Mouse (Mus musculus): ENCODE data around the gene Wdr47.
"Not testable (repeated sequence)": the region's sequence is repeated elsewhere in the genome, so short reads cannot be mapped to it uniquely, and the experiment has no call there.

DNA sequence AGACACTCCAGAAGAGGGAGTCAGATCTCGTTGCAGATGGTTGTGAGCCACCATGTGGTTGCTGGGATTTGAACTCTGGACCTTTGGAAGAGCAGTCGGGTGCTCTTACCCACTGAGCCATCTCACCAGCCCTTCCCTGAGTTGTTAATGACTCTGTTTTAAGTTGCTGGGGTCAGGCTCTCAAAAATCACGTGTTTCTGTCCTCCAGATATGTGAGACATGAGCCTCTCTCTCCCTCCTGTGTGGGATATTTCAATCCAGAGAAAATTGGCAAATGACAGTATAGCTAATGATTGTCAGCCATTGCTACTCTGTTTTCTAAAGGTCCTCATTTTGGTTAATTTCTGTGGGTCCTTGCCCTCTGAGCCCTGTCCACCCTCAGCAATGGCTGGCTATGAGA is 21.4 kb upstream of the Wdr47 start:
- TF ChIP-seq CTCF, EP300 (IDR thresholded peaks at IDR 0.05; ENCODE audit: low read depth): not testable (repeated sequence)

Measured in heart, postnatal 0 days (tissue).